Mouse (Mus musculus) bone marrow, adult 2 months (tissue): ENCODE data around the gene Zfp976.
"Not testable (repeated sequence)": the region's sequence is repeated elsewhere in the genome, so short reads cannot be mapped to it uniquely, and the experiment has no call there.

ENCODE experiments used
- CTCF ChIP-seq: fragments of 200-500 bp; IDR thresholded peaks from 2 replicates; pipeline ENCODE4 v1.5.1; 2011; ENCODE audit warnings: low read length, control low read depth; ENCODE audit not compliant: control insufficient read depth, insufficient read depth
- POLR2A ChIP-seq: fragments of 200-500 bp; IDR thresholded peaks from 2 replicates; pipeline ENCODE4 v1.6.1; 2011; ENCODE audit warnings: low read depth, mild to moderate bottlenecking, control low read depth, low read length, borderline replicate concordance; ENCODE audit not compliant: control insufficient read depth

- not testable (repeated sequence) for TF ChIP-seq POLR2A, CTCF
These were observed 51.1 kb downstream of the Zfp976 start for GRCm38 (mm10) chr7:42591311-42591710.
